Mouse (Mus musculus) intestine, postnatal 0 days (tissue): Measurements from ENCODE around the gene Wdr61. TPM values are rescaled to one million over a fixed set of nuclear protein-coding genes. Genes with fewer than 3 reads are reported as not detected.

Source experiments
- ATAC-seq: fragments of 200-750 bp; cut with Nextera tagmentation; 2 replicates; pipeline ENCODE4 v1.8.0; 2017; ENCODE audit warnings: mild to moderate bottlenecking, moderate TSS enrichment, moderate library complexity
- H3K27ac ChIP-seq: fragments of 300-500 bp; sonication (generic); 2 replicates; pipeline ENCODE4 v1.5.1; 2014; ENCODE audit warnings: mild to moderate bottlenecking, low read depth, low read length, moderate library complexity
- H3K27me3 ChIP-seq: fragments of 300-500 bp; sonication (generic); replicated peaks from 2 replicates; pipeline ENCODE4 v1.6.1; 2014; ENCODE audit warnings: low read length, mixed read lengths; ENCODE audit not compliant: control insufficient read depth, insufficient read depth
- H3K36me3 ChIP-seq: fragments of 300-500 bp; sonication (generic); 2 replicates; pipeline ENCODE4 v1.6.1; 2014; ENCODE audit warnings: mild to moderate bottlenecking, moderate library complexity; ENCODE audit not compliant: control insufficient read depth, insufficient read depth
- H3K4me1 ChIP-seq: fragments of 300-500 bp; sonication (generic); replicated peaks from 2 replicates; pipeline ENCODE4 v1.6.1; 2014; ENCODE audit warnings: antibody characterized with exemption, low read length, mixed read lengths; ENCODE audit not compliant: control insufficient read depth, insufficient read depth
- H3K4me2 ChIP-seq: fragments of 300-500 bp; sonication (generic); replicated peaks from 2 replicates; pipeline ENCODE4 v1.6.1; 2014; ENCODE audit warnings: low read depth, mild to moderate bottlenecking, moderate library complexity
- H3K4me3 ChIP-seq: fragments of 300-500 bp; sonication (generic); 2 replicates; pipeline ENCODE4 v1.5.1; 2014; ENCODE audit warnings: low read depth, low read length
- H3K9ac ChIP-seq: fragments of 300-500 bp; sonication (generic); 2 replicates; pipeline ENCODE4 v1.6.1; 2014; ENCODE audit warnings: mild to moderate bottlenecking, low read depth, low read length
- H3K9me3 ChIP-seq: fragments of 300-500 bp; sonication (generic); 2 replicates; pipeline ENCODE4 v1.6.1; 2016; ENCODE audit warnings: mixed run types; ENCODE audit not compliant: control insufficient read depth
- CTCF ChIP-seq: sonication (generic); IDR thresholded peaks from 2 replicates; pipeline ENCODE4 v1.5.1; 2016; ENCODE audit warnings: low read depth, mild to moderate bottlenecking, control low read depth, antibody characterized with exemption, moderate library complexity
- WGBS: fragments of 180-500 bp; shearing (Covaris S2); extraction: QIAGEN DNeasy Blood & Tissue Kit; methylation state at CpG from one replicate; pipeline ENCODE4 v1.1.7; 2014; 5-methylcytosine and 5-hydroxymethylcytosine counted together
- polyA plus RNA-seq: library from polyadenylated mRNA; unstranded; fragments of >200 nt; fragmentation: Nextera tagmentation; extraction: Ambion mirVana; gene quantifications from 2 replicates; pipeline ENCODE4 v1.2.1, GENCODE M21; 2015

The Wdr61 gene
- polyA plus RNA-seq, result 108 and 111 TPM in 2 replicates

DNA sequence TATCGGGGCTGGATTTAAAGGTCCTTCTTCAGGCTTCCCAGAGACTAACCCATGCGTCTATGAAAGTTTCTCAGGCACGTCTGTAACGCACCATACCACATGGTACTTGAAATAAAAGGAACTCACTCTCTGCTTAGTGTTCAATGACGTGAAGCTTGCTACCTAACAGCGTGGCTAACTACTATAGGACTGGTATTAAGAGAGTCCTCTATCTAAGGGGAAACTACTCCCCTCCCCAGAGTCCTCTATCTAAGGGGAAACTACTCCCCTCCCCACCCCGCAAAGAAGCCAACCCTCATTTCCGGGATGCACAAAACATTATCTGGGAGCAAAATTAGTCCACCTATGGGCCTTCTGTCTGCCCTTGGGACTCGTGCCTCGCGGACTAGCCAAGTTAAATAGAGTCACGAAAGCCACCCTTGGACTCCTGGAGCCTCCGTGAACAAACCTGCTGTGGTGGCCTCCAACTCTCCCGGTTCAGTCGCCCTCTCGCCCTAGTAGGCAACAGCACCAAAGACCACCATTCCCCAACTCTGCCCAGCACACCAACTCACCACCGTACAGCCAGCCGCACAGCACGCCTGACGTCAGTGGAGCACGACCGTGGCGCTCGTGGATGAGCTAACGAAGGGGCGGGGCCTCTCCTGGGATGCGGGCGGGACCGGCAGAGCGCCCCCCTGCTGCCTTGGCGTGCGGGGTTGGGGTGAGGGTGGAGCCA lies at the start of gene Wdr61:
TSS of gene Wdr61 (minus strand) at position 599 of the 718 bp plus-strand sequence.
- peak; percentile 97 for ATAC-seq
- Histone ChIP-seq H3K9me3 (no peaks in the 10 kb centered on the region), H3K36me3 (peaks cover 14% of the 10 kb centered on the region), H3K9ac (peak within 1 kb of the TSS; percentile 65), H3K4me2 (peak within 1 kb of the TSS; percentile 72), H3K4me1 (no peaks in the 10 kb centered on the region), H3K4me3 (peak within 1 kb of the TSS; percentile 70), H3K27me3 (no peaks in the 10 kb centered on the region), H3K27ac (peak within 1 kb of the TSS; percentile 57)
- TF ChIP-seq CTCF, result peak; percentile 83
- WGBS, result 2% methylated on average over 32 of the region's 32 CpGs

DNA sequence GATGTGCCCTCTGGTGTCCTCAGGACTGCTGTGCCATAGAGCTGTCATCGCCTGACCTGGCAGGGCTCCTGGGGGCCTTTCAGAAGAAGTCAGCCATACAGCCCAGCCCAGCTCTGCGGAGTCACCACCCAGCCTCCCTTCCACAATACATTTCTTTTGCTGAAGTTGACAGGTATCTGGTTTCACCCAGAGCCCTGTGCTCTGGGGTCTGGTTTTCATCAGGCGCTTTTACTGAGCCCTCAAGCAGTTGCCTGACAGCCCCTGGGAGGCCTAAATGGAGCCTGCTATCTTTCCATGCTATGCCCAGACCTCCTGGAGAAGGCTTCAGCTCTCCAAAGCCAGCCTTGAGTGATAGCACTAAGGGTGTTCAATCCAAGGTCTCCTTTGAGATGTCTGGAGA lies 49.7 kb upstream of the Wdr61 start:
- no peak overlapping the region for H3K27ac ChIP-seq
- no peak for ATAC-seq

DNA sequence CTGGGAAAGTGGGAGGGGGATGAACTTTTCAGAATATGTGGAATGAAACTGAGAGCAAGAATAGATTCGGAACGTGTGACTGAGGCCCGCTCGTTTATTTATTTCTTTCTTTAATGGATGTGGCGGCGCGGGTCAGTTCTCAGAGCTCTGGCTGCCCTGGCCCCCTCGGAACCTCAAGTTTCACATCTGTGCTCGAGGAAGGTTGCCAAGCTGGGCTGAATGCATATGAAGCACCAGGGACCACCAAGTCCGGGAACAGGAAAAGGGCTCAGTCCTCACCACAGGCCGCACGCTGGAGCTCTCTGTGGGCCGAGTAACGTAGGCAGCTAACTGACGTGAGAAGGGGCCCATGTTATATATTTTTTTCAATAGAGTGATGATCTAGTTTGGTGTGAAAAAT lies 48.2 kb upstream of the Wdr61 start:
- TF ChIP-seq CTCF, result no peak
- no peak overlapping the region for H3K9ac ChIP-seq
- no peaks in the 10 kb centered on the region for H3K36me3 ChIP-seq
- H3K27ac ChIP-seq, result no peak overlapping the region
- 0 out of 2 replicates have a peak overlapping the region, but pooled peaks have one; percentile 17 for H3K4me2 ChIP-seq
- ATAC-seq, result no peak
- 62% methylated on average over 15 of the region's 15 CpGs for WGBS
- no peaks in the 10 kb centered on the region for H3K9me3 ChIP-seq
- no peaks in the 10 kb centered on the region for H3K4me1 ChIP-seq
- H3K27me3 ChIP-seq, result no peaks in the 10 kb centered on the region
- no peak overlapping the region for H3K4me3 ChIP-seq

More for the DNA sequence above, 49.7 kb upstream of the Wdr61 start:
- no peaks in the 10 kb centered on the region for H3K4me1 ChIP-seq
- WGBS, result 69% methylated on average over 3 of the region's 3 CpGs
- no peak overlapping the region for H3K9ac ChIP-seq
- no peaks in the 10 kb centered on the region for H3K9me3 ChIP-seq
- H3K27me3 ChIP-seq, result no peaks in the 10 kb centered on the region
- no peaks in the 10 kb centered on the region for H3K36me3 ChIP-seq
- H3K4me2 ChIP-seq, result no peak overlapping the region
- no peak for TF ChIP-seq CTCF
- H3K4me3 ChIP-seq, result no peak overlapping the region

DNA sequence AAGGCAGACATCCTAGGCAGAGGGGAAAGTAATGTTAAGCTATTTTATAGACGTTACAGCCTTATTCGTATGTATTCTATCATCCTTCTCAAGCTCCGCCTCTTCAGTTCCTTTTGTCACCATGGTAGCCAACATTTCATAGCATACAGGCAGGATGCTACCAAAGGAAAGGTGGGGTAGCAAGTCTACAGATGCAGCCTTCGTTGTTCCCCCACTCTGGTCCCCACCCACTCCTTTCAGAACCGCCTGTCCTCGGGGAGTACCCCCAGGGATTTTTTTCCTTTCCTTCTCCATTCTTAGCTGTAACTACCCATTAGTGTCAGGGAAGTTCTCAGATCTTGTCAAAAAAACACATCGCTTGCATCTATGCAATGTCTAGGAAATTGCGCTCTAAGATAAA lies 45.0 kb upstream of the Wdr61 start:
- H3K4me3 ChIP-seq, result no peak overlapping the region
- H3K27ac ChIP-seq, result no peak overlapping the region
- no peak overlapping the region for H3K4me2 ChIP-seq
- no peaks in the 10 kb centered on the region for H3K36me3 ChIP-seq
- no peak for TF ChIP-seq CTCF
- no peak overlapping the region for H3K9ac ChIP-seq
- H3K27me3 ChIP-seq, result no peaks in the 10 kb centered on the region
- 81% methylated on average over 8 of the region's 8 CpGs for WGBS
- H3K4me1 ChIP-seq, result 0 out of 2 replicates have a peak, but pooled peaks cover 6% of the 10 kb centered on the region
- ATAC-seq, result no peak
- no peaks in the 10 kb centered on the region for H3K9me3 ChIP-seq

DNA sequence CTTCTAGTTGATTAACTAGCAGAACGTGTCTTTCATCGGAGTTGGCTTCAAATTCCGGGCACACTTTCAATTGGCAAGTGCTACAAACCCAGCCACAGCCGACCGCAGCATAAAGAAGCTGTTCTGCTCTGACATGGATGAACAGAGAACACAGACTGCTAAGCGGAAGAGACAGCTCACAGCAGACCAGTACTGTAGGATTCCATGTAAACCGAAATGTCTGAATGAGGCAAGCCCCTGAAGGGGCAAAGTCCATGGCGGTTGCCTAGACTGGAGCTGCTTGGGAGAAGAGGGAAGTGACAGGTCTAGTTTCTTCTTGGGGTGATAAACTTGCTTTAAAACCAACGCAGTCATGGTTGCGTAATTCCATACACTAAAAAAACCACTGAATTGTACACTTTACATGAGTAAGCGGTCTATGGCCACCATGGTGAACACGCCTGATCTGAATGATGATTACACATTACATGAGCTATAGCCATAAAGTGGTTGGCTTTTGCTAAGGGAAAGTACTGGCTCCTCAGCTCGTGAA lies 42.2 kb upstream of the Wdr61 start:
- H3K27me3 ChIP-seq, result no peaks in the 10 kb centered on the region
- no peak overlapping the region for H3K27ac ChIP-seq
- no peak overlapping the region for H3K4me3 ChIP-seq
- peak overlapping the region; percentile 37 for H3K4me2 ChIP-seq
- 54% methylated on average over 13 of the region's 13 CpGs for WGBS
- ATAC-seq, result peak; percentile 94
- TF ChIP-seq CTCF, result no peak
- H3K9me3 ChIP-seq, result no peaks in the 10 kb centered on the region
- H3K4me1 ChIP-seq, result 0 out of 2 replicates have a peak, but pooled peaks cover 6% of the 10 kb centered on the region
- no peak overlapping the region for H3K9ac ChIP-seq
- no peaks in the 10 kb centered on the region for H3K36me3 ChIP-seq

DNA sequence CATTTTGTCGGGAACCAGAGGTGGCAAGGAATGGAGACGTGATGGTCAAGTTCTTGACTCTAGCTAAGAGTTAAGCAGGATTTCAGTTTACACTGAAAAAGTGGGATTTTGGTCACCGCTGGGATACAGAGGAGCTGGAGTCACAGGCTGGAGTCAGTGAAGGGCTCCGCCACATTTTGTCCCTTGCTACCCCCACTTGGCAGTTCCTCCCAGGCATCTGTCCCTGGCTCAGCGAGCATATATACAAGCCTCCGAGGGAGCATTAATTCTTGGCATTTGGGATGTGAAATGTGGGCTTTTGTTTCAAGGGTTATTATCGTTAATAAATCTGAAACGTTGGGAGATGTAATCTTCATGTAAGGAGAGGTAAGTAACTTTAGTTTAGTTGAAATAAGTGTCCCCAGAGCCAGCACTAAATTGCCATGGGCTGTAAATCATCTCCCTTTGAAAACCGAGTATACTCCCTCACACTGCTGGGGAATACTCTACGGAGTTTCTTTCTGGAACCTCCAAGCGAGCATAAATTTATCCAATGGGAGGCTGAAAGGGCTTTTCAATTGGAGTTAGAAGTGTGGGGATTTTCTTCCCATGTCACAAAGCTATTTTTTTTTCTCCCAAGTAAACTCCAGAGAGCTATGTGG lies 35.9 kb upstream of the Wdr61 start:
- no peak for ATAC-seq
- no peak overlapping the region for H3K4me2 ChIP-seq
- no peak overlapping the region for H3K9ac ChIP-seq
- H3K36me3 ChIP-seq, result no peaks in the 10 kb centered on the region
- no peaks in the 10 kb centered on the region for H3K9me3 ChIP-seq
- H3K4me3 ChIP-seq, result no peak overlapping the region
- no peaks in the 10 kb centered on the region for H3K4me1 ChIP-seq
- 60% methylated on average over 11 of the region's 11 CpGs for WGBS
- peaks cover 30% of the 10 kb centered on the region for H3K27me3 ChIP-seq
- H3K27ac ChIP-seq, result no peak overlapping the region
- no peak for TF ChIP-seq CTCF
